Mouse (Mus musculus) liver, embryonic 11.5 days (tissue): ENCODE results near the gene Auh. TPM values are rescaled to one million over a fixed set of nuclear protein-coding genes. Genes with fewer than 3 reads are reported as not detected.

Source experiments
- ATAC-seq: fragments of 200-750 bp; cut with Nextera tagmentation; replicated peaks from 2 replicates; pipeline ENCODE4 v1.8.0; 2017; ENCODE audit warnings: moderate number of reproducible peaks, mild to moderate bottlenecking, moderate TSS enrichment, moderate library complexity; ENCODE audit not compliant: low FRiP score
- DNase-seq: peaks from one replicate; pipeline ENCODE4 v3.0.0-alpha.2; 2017; ENCODE audit warnings: low spot score
- H3K27ac ChIP-seq: fragments of 300-500 bp; sonication (generic); 2 replicates; pipeline ENCODE4 v1.5.1; 2014; ENCODE audit warnings: mild to moderate bottlenecking, low read depth, low read length, control low read depth
- H3K27me3 ChIP-seq: fragments of 300-500 bp; sonication (generic); replicated peaks from 2 replicates; pipeline ENCODE4 v1.6.1; 2014; ENCODE audit warnings: low read length, mixed read lengths; ENCODE audit not compliant: control insufficient read depth, insufficient read depth
- H3K36me3 ChIP-seq: fragments of 300-500 bp; sonication (generic); 2 replicates; pipeline ENCODE4 v1.6.1; 2014; ENCODE audit warnings: mild to moderate bottlenecking, low read length, moderate library complexity, mixed read lengths; ENCODE audit not compliant: control insufficient read depth, insufficient read depth
- H3K4me1 ChIP-seq: fragments of 300-500 bp; sonication (generic); replicated peaks from 2 replicates; pipeline ENCODE4 v1.6.1; 2014; ENCODE audit warnings: low read length, mixed read lengths; ENCODE audit not compliant: control insufficient read depth, insufficient read depth
- H3K4me2 ChIP-seq: fragments of 300-500 bp; sonication (generic); 2 replicates; pipeline ENCODE4 v1.6.1; 2014; ENCODE audit warnings: mild to moderate bottlenecking, control low read depth, moderate library complexity
- H3K4me3 ChIP-seq: fragments of 300-500 bp; sonication (generic); 2 replicates; pipeline ENCODE4 v1.5.1; 2014; ENCODE audit warnings: low read depth, low read length, control low read depth
- H3K9ac ChIP-seq: fragments of 300-500 bp; sonication (generic); 2 replicates; pipeline ENCODE4 v1.6.1; 2014; ENCODE audit warnings: low read depth, low read length, control low read depth
- H3K9me3 ChIP-seq: fragments of 300-500 bp; sonication (generic); 2 replicates; pipeline ENCODE4 v1.6.1; 2016; ENCODE audit warnings: low read length, inconsistent platforms, mixed read lengths; ENCODE audit not compliant: control insufficient read depth
- WGBS: fragments of 180-500 bp; shearing (Covaris S2); extraction: QIAGEN DNeasy Blood & Tissue Kit; methylation state at CpG from one replicate; pipeline ENCODE4 v1.1.7; 2014; 5-methylcytosine and 5-hydroxymethylcytosine counted together
- polyA plus RNA-seq: library from polyadenylated mRNA; unstranded; fragments of >200 nt; fragmentation: Nextera tagmentation; extraction: Ambion mirVana; gene quantifications from 2 replicates; pipeline ENCODE4 v1.2.1, GENCODE M21; 2014

Auh gene
- polyA plus RNA-seq, 1 experiment from 2014 or later: 35.4 TPM

- H3K9ac ChIP-seq: no peak overlapping the region
- DNase-seq (no peak), ATAC-seq (no peak)
- peaks cover 7% of the 10 kb centered on the region; the same call in 1 of the 2 replicates for H3K36me3 ChIP-seq
- H3K4me3 ChIP-seq: no peak overlapping the region
- peaks cover 8% of the 10 kb centered on the region; the same call in 1 of the 2 replicates for H3K4me1 ChIP-seq
- H3K9me3 ChIP-seq: no peaks in the 10 kb centered on the region
- H3K4me2 ChIP-seq: no peak overlapping the region
- 78% methylated on average over 3 of the region's 3 CpGs for WGBS
- H3K27ac ChIP-seq: no peak overlapping the region
- H3K27me3 ChIP-seq: peaks cover 8% of the 10 kb centered on the region
Measured at GRCm38 (mm10) chr13:52972626-52973025, 43.1 kb upstream of the Auh start.

GRCm38 (mm10) chr13:52970876-52971275 lies 41.4 kb upstream of the Auh start:
- no peak overlapping the region for H3K27ac ChIP-seq
- no peaks in the 10 kb centered on the region for H3K27me3 ChIP-seq
- no peak for DNase-seq
- ATAC-seq: no peak
- H3K4me3 ChIP-seq: no peak overlapping the region
- H3K4me1 ChIP-seq: no peaks in the 10 kb centered on the region; the same call in 1 of the 2 replicates
- no peak overlapping the region for H3K4me2 ChIP-seq
- peaks cover 16% of the 10 kb centered on the region for H3K36me3 ChIP-seq
- no peak overlapping the region for H3K9ac ChIP-seq
- 78% methylated on average over 6 of the region's 6 CpGs for WGBS
- no peaks in the 10 kb centered on the region for H3K9me3 ChIP-seq

- DNase-seq (no peak), ATAC-seq (no peak)
- no peaks in the 10 kb centered on the region for H3K4me1 ChIP-seq
- WGBS: 78% methylated on average over 4 of the region's 4 CpGs
- H3K36me3 ChIP-seq: peaks cover 11% of the 10 kb centered on the region
- H3K27me3 ChIP-seq: no peaks in the 10 kb centered on the region
- no peak overlapping the region for H3K4me3 ChIP-seq
- no peak overlapping the region for H3K27ac ChIP-seq
- no peak overlapping the region for H3K9ac ChIP-seq
- no peaks in the 10 kb centered on the region for H3K9me3 ChIP-seq
- H3K4me2 ChIP-seq: no peak overlapping the region
Measured at GRCm38 (mm10) chr13:52962922-52963321, 33.4 kb upstream of the Auh start.

- H3K9me3 ChIP-seq: no peaks in the 10 kb centered on the region
- no peak overlapping the region for H3K4me2 ChIP-seq
- H3K27ac ChIP-seq: no peak overlapping the region
- 82% methylated on average over 6 of the region's 6 CpGs for WGBS
- no peak for DNase-seq
- no peak overlapping the region for H3K9ac ChIP-seq
- no peak for ATAC-seq
- no peaks in the 10 kb centered on the region for H3K27me3 ChIP-seq
- H3K4me1 ChIP-seq: no peaks in the 10 kb centered on the region
- H3K4me3 ChIP-seq: no peak overlapping the region
- peaks cover 8% of the 10 kb centered on the region for H3K36me3 ChIP-seq
Measured at GRCm38 (mm10) chr13:52962361-52962760, 32.9 kb upstream of the Auh start.

GRCm38 (mm10) chr13:52953779-52954553 lies 24.5 kb upstream of the Auh start:
- Histone ChIP-seq H3K36me3 (no peaks in the 10 kb centered on the region), H3K9me3 (no peaks in the 10 kb centered on the region), H3K27ac (no peak overlapping the region), H3K4me2 (no peak overlapping the region), H3K27me3 (no peaks in the 10 kb centered on the region), H3K4me3 (no peak overlapping the region), H3K4me1 (no peaks in the 10 kb centered on the region), H3K9ac (no peak overlapping the region)
- WGBS: 83% methylated on average over 6 of the region's 6 CpGs
- ATAC-seq (no peak), DNase-seq (no peak)

GRCm38 (mm10) chr13:52949211-52949610 lies 19.7 kb upstream of the Auh start:
- Histone ChIP-seq H3K4me1 (no peaks in the 10 kb centered on the region), H3K4me3 (no peak overlapping the region), H3K9ac (no peak overlapping the region), H3K27me3 (no peaks in the 10 kb centered on the region), H3K36me3 (no peaks in the 10 kb centered on the region), H3K4me2 (no peak overlapping the region), H3K9me3 (no peaks in the 10 kb centered on the region), H3K27ac (no peak overlapping the region)
- ATAC-seq (no peak), DNase-seq (no peak)
- WGBS: 83% methylated on average over 3 of the region's 3 CpGs

- no peak overlapping the region for H3K27ac ChIP-seq
- H3K9me3 ChIP-seq: no peaks in the 10 kb centered on the region
- H3K27me3 ChIP-seq: no peaks in the 10 kb centered on the region
- H3K4me2 ChIP-seq: no peak overlapping the region
- H3K4me1 ChIP-seq: no peaks in the 10 kb centered on the region
- ATAC-seq (no peak), DNase-seq (no peak)
- H3K9ac ChIP-seq: no peak overlapping the region
- 76% methylated on average over 4 of the region's 4 CpGs for WGBS
- no peak overlapping the region for H3K4me3 ChIP-seq
- no peaks in the 10 kb centered on the region for H3K36me3 ChIP-seq
Measured at GRCm38 (mm10) chr13:52947545-52947944, 18.1 kb upstream of the Auh start.

GRCm38 (mm10) chr13:52945769-52946168 lies 16.3 kb upstream of the Auh start:
- ATAC-seq (no peak), DNase-seq (no peak)
- no peaks in the 10 kb centered on the region for H3K27me3 ChIP-seq
- no peak overlapping the region for H3K27ac ChIP-seq
- WGBS: 85% methylated on average over 9 of the region's 9 CpGs
- no peak overlapping the region for H3K4me2 ChIP-seq
- no peaks in the 10 kb centered on the region for H3K9me3 ChIP-seq
- H3K4me1 ChIP-seq: no peaks in the 10 kb centered on the region
- H3K36me3 ChIP-seq: no peaks in the 10 kb centered on the region
- H3K9ac ChIP-seq: no peak overlapping the region
- H3K4me3 ChIP-seq: no peak overlapping the region

GRCm38 (mm10) chr13:52944116-52944515 lies 14.6 kb upstream of the Auh start:
- H3K27ac ChIP-seq: no peak overlapping the region
- no peaks in the 10 kb centered on the region for H3K27me3 ChIP-seq
- 49% methylated on average over 4 of the region's 4 CpGs for WGBS
- ATAC-seq: no peak
- no peaks in the 10 kb centered on the region for H3K4me1 ChIP-seq
- H3K4me3 ChIP-seq: no peak overlapping the region
- H3K9ac ChIP-seq: no peak overlapping the region
- no peaks in the 10 kb centered on the region for H3K36me3 ChIP-seq
- no peak overlapping the region for H3K4me2 ChIP-seq
- no peak for DNase-seq
- no peaks in the 10 kb centered on the region for H3K9me3 ChIP-seq
